Mouse (Mus musculus) forebrain, embryonic 14.5 days (tissue): ENCODE data around the gene Vash1. TPM values are rescaled to one million over a fixed set of nuclear protein-coding genes. Genes with fewer than 3 reads are reported as not detected.

ENCODE experiments used
- ATAC-seq: fragments of 200-750 bp; cut with Nextera tagmentation; 2 replicates; pipeline ENCODE4 v1.8.0; 2017; ENCODE audit warnings: mild to moderate bottlenecking, moderate library complexity
- DNase-seq: peaks from one replicate; pipeline ENCODE4 v3.0.0-alpha.2; 2015; ENCODE audit warnings: low spot score
- H3K27ac ChIP-seq: fragments of 300-500 bp; sonication (generic); 2 replicates; pipeline ENCODE4 v1.5.1; 2014; ENCODE audit warnings: low read depth, mild to moderate bottlenecking, control low read depth, low read length, moderate library complexity
- H3K27me3 ChIP-seq: fragments of 300-500 bp; sonication (generic); replicated peaks from 2 replicates; pipeline ENCODE4 v1.6.1; 2014; ENCODE audit warnings: low read length, control low read depth, mixed read lengths; ENCODE audit not compliant: control insufficient read depth, insufficient read depth
- H3K36me3 ChIP-seq: fragments of 300-500 bp; sonication (generic); 2 replicates; pipeline ENCODE4 v1.6.1; 2014; ENCODE audit warnings: low read length, control low read depth; ENCODE audit not compliant: control insufficient read depth, insufficient read depth
- H3K4me1 ChIP-seq: fragments of 300-500 bp; sonication (generic); 2 replicates; pipeline ENCODE4 v1.6.1; 2014; ENCODE audit warnings: antibody characterized with exemption, low read length, control low read depth; ENCODE audit not compliant: control insufficient read depth, insufficient read depth
- H3K4me2 ChIP-seq: fragments of 300-500 bp; sonication (generic); 2 replicates; pipeline ENCODE4 v1.6.1; 2014; ENCODE audit warnings: mild to moderate bottlenecking, control low read depth, low read length
- H3K4me3 ChIP-seq: fragments of 300-500 bp; sonication (generic); 2 replicates; pipeline ENCODE4 v1.5.1; 2014; ENCODE audit warnings: low read depth, low read length, control low read depth
- H3K9ac ChIP-seq: fragments of 300-500 bp; sonication (generic); 2 replicates; pipeline ENCODE4 v1.6.1; 2014; ENCODE audit warnings: mild to moderate bottlenecking, low read length, control low read depth, moderate library complexity
- H3K9me3 ChIP-seq: fragments of 300-500 bp; sonication (generic); replicated peaks from 2 replicates; pipeline ENCODE4 v1.6.1; 2016; ENCODE audit warnings: low read length, control low read depth, mixed read lengths; ENCODE audit not compliant: control insufficient read depth
- WGBS: fragments of 180-500 bp; shearing (Covaris S2); extraction: QIAGEN DNeasy Blood & Tissue Kit; methylation state at CpG from one replicate; pipeline ENCODE4 v1.1.7; 2014; 5-methylcytosine and 5-hydroxymethylcytosine counted together
- polyA plus RNA-seq: library from polyadenylated mRNA; unstranded; fragments of >200 nt; fragmentation: Nextera tagmentation; extraction: Ambion mirVana; gene quantifications from 2 replicates; pipeline ENCODE4 v1.2.1, GENCODE M21; 2014

Gene Vash1
- polyA plus RNA-seq, 1 experiment from 2014 or later: 25.2 TPM

- H3K9me3 ChIP-seq: no peaks in the 10 kb centered on the region
- no peak for DNase-seq
- WGBS: 82% methylated on average over 4 of the region's 4 CpGs
- no peaks in the 10 kb centered on the region for H3K27me3 ChIP-seq
- H3K9ac ChIP-seq: no peak overlapping the region
- H3K4me3 ChIP-seq: no peak overlapping the region
- H3K4me2 ChIP-seq: no peak overlapping the region
- H3K4me1 ChIP-seq: peaks cover 10% of the 10 kb centered on the region
- no peak overlapping the region for H3K27ac ChIP-seq
- ATAC-seq: no peak
- H3K36me3 ChIP-seq: peaks cover 84% of the 10 kb centered on the region
Measured at GRCm38 (mm10) chr12:86687445-86687955, 9.0 kb downstream of the Vash1 start.

- Histone ChIP-seq H3K36me3 (peaks cover 84% of the 10 kb centered on the region), H3K4me2 (no peak overlapping the region), H3K27ac (no peak overlapping the region), H3K4me1 (peaks cover 4% of the 10 kb centered on the region), H3K4me3 (no peak overlapping the region), H3K9me3 (no peaks in the 10 kb centered on the region), H3K27me3 (no peaks in the 10 kb centered on the region), H3K9ac (no peak overlapping the region)
- 87% methylated on average over 4 of the region's 4 CpGs for WGBS
- DNase-seq (no peak), ATAC-seq (no peak)
Measured at GRCm38 (mm10) chr12:86687971-86688573, 9.6 kb downstream of the Vash1 start.

- Histone ChIP-seq H3K4me1 (no peaks in the 10 kb centered on the region), H3K4me3 (no peak overlapping the region), H3K27me3 (no peaks in the 10 kb centered on the region), H3K36me3 (peaks cover 84% of the 10 kb centered on the region), H3K4me2 (no peak overlapping the region), H3K9ac (no peak overlapping the region), H3K27ac (no peak overlapping the region), H3K9me3 (no peaks in the 10 kb centered on the region)
- ATAC-seq: no peak
- 97% methylated on average over 27 of the region's 27 CpGs for WGBS
- DNase-seq: no peak
Measured at GRCm38 (mm10) chr12:86688917-86689316, 10.4 kb downstream of the Vash1 start.

GRCm38 (mm10) chr12:86690700-86691485 lies 12.4 kb downstream of the Vash1 start:
- Histone ChIP-seq H3K27me3 (no peaks in the 10 kb centered on the region), H3K27ac (no peak overlapping the region), H3K4me3 (no peak overlapping the region), H3K9me3 (no peaks in the 10 kb centered on the region), H3K9ac (no peak overlapping the region), H3K36me3 (peaks cover 93% of the 10 kb centered on the region), H3K4me2 (no peak overlapping the region), H3K4me1 (no peaks in the 10 kb centered on the region)
- WGBS: 87% methylated on average over 12 of the region's 12 CpGs
- DNase-seq: no peak
- no peak for ATAC-seq

GRCm38 (mm10) chr12:86692471-86693356 lies 14.2 kb downstream of the Vash1 start:
- H3K27ac ChIP-seq: no peak overlapping the region
- no peak overlapping the region for H3K4me3 ChIP-seq
- H3K9ac ChIP-seq: no peak overlapping the region
- H3K36me3 ChIP-seq: peaks cover 84% of the 10 kb centered on the region
- WGBS: 77% methylated on average over 5 of the region's 5 CpGs
- H3K27me3 ChIP-seq: no peaks in the 10 kb centered on the region
- ATAC-seq (no peak), DNase-seq (no peak)
- H3K4me1 ChIP-seq: no peaks in the 10 kb centered on the region
- no peak overlapping the region for H3K4me2 ChIP-seq
- H3K9me3 ChIP-seq: no peaks in the 10 kb centered on the region

GRCm38 (mm10) chr12:86693389-86693788 lies 14.9 kb downstream of the Vash1 start:
- Histone ChIP-seq H3K36me3 (peaks cover 77% of the 10 kb centered on the region), H3K27ac (no peak overlapping the region), H3K27me3 (no peaks in the 10 kb centered on the region), H3K4me2 (no peak overlapping the region), H3K9ac (no peak overlapping the region), H3K4me3 (no peak overlapping the region), H3K4me1 (no peaks in the 10 kb centered on the region), H3K9me3 (no peaks in the 10 kb centered on the region)
- DNase-seq (no peak), ATAC-seq (no peak)

- DNase-seq (no peak), ATAC-seq (no peak)
- Histone ChIP-seq H3K36me3 (peaks cover 67% of the 10 kb centered on the region), H3K9me3 (no peaks in the 10 kb centered on the region), H3K4me2 (no peak overlapping the region), H3K27me3 (no peaks in the 10 kb centered on the region), H3K9ac (no peak overlapping the region), H3K4me1 (0 out of 2 replicates have a peak, but pooled peaks cover 5% of the 10 kb centered on the region), H3K27ac (no peak overlapping the region), H3K4me3 (no peak overlapping the region)
- 100% methylated on average over 1 of the region's 1 CpGs for WGBS
Measured at GRCm38 (mm10) chr12:86694441-86694840, 15.9 kb downstream of the Vash1 start.

GRCm38 (mm10) chr12:86697996-86698395 lies 19.5 kb downstream of the Vash1 start:
- WGBS: 81% methylated on average over 2 of the region's 2 CpGs
- H3K9me3 ChIP-seq: no peaks in the 10 kb centered on the region
- no peak for DNase-seq
- H3K27ac ChIP-seq: peak overlapping the region; percentile 92; the same call in 1 of the 2 replicates
- no peak for ATAC-seq
- no peak overlapping the region for H3K4me3 ChIP-seq
- H3K4me1 ChIP-seq: peaks cover 15% of the 10 kb centered on the region; the same call in 1 of the 2 replicates
- no peak overlapping the region for H3K4me2 ChIP-seq
- no peak overlapping the region for H3K9ac ChIP-seq
- H3K36me3 ChIP-seq: peaks cover 32% of the 10 kb centered on the region
- no peaks in the 10 kb centered on the region for H3K27me3 ChIP-seq
